Mouse (Mus musculus) midbrain, postnatal 0 days (tissue): ENCODE data around the gene Hist1h2bb. TPM values are rescaled to one million over a fixed set of nuclear protein-coding genes. Genes with fewer than 3 reads are reported as not detected.
"Not testable (repeated sequence)": the region's sequence is repeated elsewhere in the genome, so short reads cannot be mapped to it uniquely, and the experiment has no call there.

Experiments
- ATAC-seq: fragments of 200-750 bp; cut with Nextera tagmentation; 2 replicates; pipeline ENCODE4 v1.8.0; 2017; ENCODE audit warnings: moderate number of reproducible peaks, mild to moderate bottlenecking, moderate TSS enrichment, moderate library complexity; ENCODE audit not compliant: low FRiP score
- DNase-seq: peaks from one replicate; pipeline ENCODE4 v3.0.0-alpha.2; 2015; ENCODE audit warnings: low spot score
- H3K27ac ChIP-seq: fragments of 300-500 bp; sonication (generic); 2 replicates; pipeline ENCODE4 v1.5.1; 2014; ENCODE audit warnings: low read depth, mild to moderate bottlenecking, low read length, mixed read lengths
- H3K27me3 ChIP-seq: fragments of 300-500 bp; sonication (generic); 2 replicates; pipeline ENCODE4 v1.6.1; 2014; ENCODE audit warnings: low read length, control low read depth, mixed read lengths; ENCODE audit not compliant: insufficient read depth
- H3K36me3 ChIP-seq: fragments of 300-500 bp; sonication (generic); 2 replicates; pipeline ENCODE4 v1.6.1; 2014; ENCODE audit warnings: low read length, control low read depth, mixed read lengths; ENCODE audit not compliant: insufficient read depth
- H3K4me1 ChIP-seq: fragments of 300-500 bp; sonication (generic); 2 replicates; pipeline ENCODE4 v1.6.1; 2014; ENCODE audit warnings: mild to moderate bottlenecking, control low read depth, antibody characterized with exemption, low read length, mixed read lengths; ENCODE audit not compliant: insufficient read depth
- H3K4me2 ChIP-seq: fragments of 300-500 bp; sonication (generic); 2 replicates; pipeline ENCODE4 v1.6.1; 2014; ENCODE audit warnings: low read depth, mild to moderate bottlenecking, low read length, mixed read lengths; ENCODE audit not compliant: poor library complexity, severe bottlenecking
- H3K4me3 ChIP-seq: fragments of 300-500 bp; sonication (generic); 2 replicates; pipeline ENCODE4 v1.5.1; 2014; ENCODE audit warnings: low read depth, mild to moderate bottlenecking, low read length, moderate library complexity
- H3K9ac ChIP-seq: fragments of 300-500 bp; sonication (generic); replicated peaks from 2 replicates; pipeline ENCODE4 v1.6.1; 2014; ENCODE audit warnings: mild to moderate bottlenecking, low read length, moderate library complexity, mixed read lengths; ENCODE audit not compliant: poor library complexity, severe bottlenecking
- H3K9me3 ChIP-seq: fragments of 300-500 bp; sonication (generic); 2 replicates; pipeline ENCODE4 v1.6.1; 2016; ENCODE audit warnings: low read length, control low read depth
- CTCF ChIP-seq: IDR thresholded peaks from 2 replicates; pipeline ENCODE4 v1.5.1; 2016; ENCODE audit warnings: antibody characterized with exemption, mild to moderate bottlenecking
- WGBS: fragments of 180-500 bp; shearing (Covaris S2); extraction: QIAGEN DNeasy Blood & Tissue Kit; methylation state at CpG from one replicate; pipeline ENCODE4 v1.1.7; 2014; 5-methylcytosine and 5-hydroxymethylcytosine counted together
- polyA plus RNA-seq: library from polyadenylated mRNA; unstranded; fragments of >200 nt; fragmentation: Nextera tagmentation; extraction: Ambion mirVana; gene quantifications from 2 replicates; pipeline ENCODE4 v1.2.1, GENCODE M21; 2015
- total RNA-seq: library from RNA; depleted of rRNA; stranded (reverse); fragments of >200 nt; gene quantifications from 2 replicates; pipeline ENCODE4 v1.2.3, GENCODE M21; 2014

Hist1h2bb gene
- total and polyA plus RNA-seq, 2 experiments from 2014 or later, result 821 TPM; not detected in 1

- TF ChIP-seq CTCF, result peak; percentile 86
- no peak for ATAC-seq
- Histone ChIP-seq H3K4me2 (no peak overlapping the region), H3K9me3 (no peaks in the 10 kb centered on the region), H3K27ac (no peak overlapping the region), H3K9ac (no peak overlapping the region), H3K4me3 (no peak overlapping the region), H3K4me1 (no peaks in the 10 kb centered on the region), H3K36me3 (no peaks in the 10 kb centered on the region), H3K27me3 (no peaks in the 10 kb centered on the region)
- WGBS, result 30% methylated on average over 8 of the region's 8 CpGs
- DNase-seq, result peak; percentile 74
Observed at GRCm38 (mm10) chr13:23700786-23701520, 45.6 kb upstream of the Hist1h2bb start.

GRCm38 (mm10) chr13:23702220-23702619 lies 44.3 kb upstream of the Hist1h2bb start:
- no peaks in the 10 kb centered on the region for H3K9me3 ChIP-seq
- WGBS, result 89% methylated on average over 4 of the region's 4 CpGs
- no peaks in the 10 kb centered on the region for H3K4me1 ChIP-seq
- ATAC-seq (no peak), DNase-seq (no peak)
- no peak overlapping the region for H3K9ac ChIP-seq
- H3K27me3 ChIP-seq, result no peaks in the 10 kb centered on the region
- no peak overlapping the region for H3K27ac ChIP-seq
- TF ChIP-seq CTCF, result no peak
- H3K4me2 ChIP-seq, result no peak overlapping the region
- H3K36me3 ChIP-seq, result no peaks in the 10 kb centered on the region
- no peak overlapping the region for H3K4me3 ChIP-seq

- ATAC-seq, DNase-seq, H3K27me3 ChIP-seq, H3K36me3 ChIP-seq, H3K9ac ChIP-seq, H3K4me2 ChIP-seq, H3K4me1 ChIP-seq, H3K4me3 ChIP-seq, H3K9me3 ChIP-seq, H3K27ac ChIP-seq: not testable (repeated sequence)
- WGBS, result 95% methylated on average over 2 of the region's 2 CpGs
Observed at GRCm38 (mm10) chr13:23702801-23703200, 43.7 kb upstream of the Hist1h2bb start.

GRCm38 (mm10) chr13:23705751-23706356 lies 40.7 kb upstream of the Hist1h2bb start:
- no peaks in the 10 kb centered on the region for H3K36me3 ChIP-seq
- no peaks in the 10 kb centered on the region for H3K27me3 ChIP-seq
- no peak overlapping the region for H3K4me2 ChIP-seq
- H3K9me3 ChIP-seq, result no peaks in the 10 kb centered on the region
- H3K4me3 ChIP-seq, result no peak overlapping the region
- no peaks in the 10 kb centered on the region for H3K4me1 ChIP-seq
- DNase-seq (no peak), ATAC-seq (no peak)
- no peak overlapping the region for H3K9ac ChIP-seq
- 97% methylated on average over 7 of the region's 7 CpGs for WGBS
- H3K27ac ChIP-seq, result no peak overlapping the region
- no peak for TF ChIP-seq CTCF

- H3K27me3 ChIP-seq, result no peaks in the 10 kb centered on the region
- no peak for TF ChIP-seq CTCF
- H3K9ac ChIP-seq, result no peak overlapping the region
- H3K4me3 ChIP-seq, result no peak overlapping the region
- no peak overlapping the region for H3K4me2 ChIP-seq
- H3K27ac ChIP-seq, result no peak overlapping the region
- WGBS, result 94% methylated on average over 12 of the region's 12 CpGs
- H3K9me3 ChIP-seq, result no peaks in the 10 kb centered on the region
- ATAC-seq (no peak), DNase-seq (no peak)
- no peaks in the 10 kb centered on the region for H3K4me1 ChIP-seq
- no peaks in the 10 kb centered on the region for H3K36me3 ChIP-seq
Observed at GRCm38 (mm10) chr13:23706771-23707170, 39.8 kb upstream of the Hist1h2bb start.

GRCm38 (mm10) chr13:23708041-23708440 lies 38.5 kb upstream of the Hist1h2bb start:
- DNase-seq, result no peak
- WGBS, result 87% methylated on average over 4 of the region's 4 CpGs

More at GRCm38 (mm10) chr13:23708041-23708440, 38.5 kb upstream of the Hist1h2bb start:
- H3K9me3 ChIP-seq, result no peaks in the 10 kb centered on the region
- no peak overlapping the region for H3K4me2 ChIP-seq
- no peak overlapping the region for H3K27ac ChIP-seq
- ATAC-seq, result no peak
- no peak overlapping the region for H3K9ac ChIP-seq
- H3K4me1 ChIP-seq, result no peaks in the 10 kb centered on the region
- no peaks in the 10 kb centered on the region for H3K27me3 ChIP-seq
- H3K36me3 ChIP-seq, result no peaks in the 10 kb centered on the region
- H3K4me3 ChIP-seq, result no peak overlapping the region
- TF ChIP-seq CTCF, result no peak
